Mouse (Mus musculus): ENCODE measurements around the gene Dnaja4.

The Dnaja4 gene

GRCm38 (mm10) chr9:54700174-54700475 is 1.5 kb downstream of the Dnaja4 start:
- DNase-seq = peak; percentile 23

- DNase-seq = no peak
Measured at GRCm38 (mm10) chr9:54700746-54701145, 2.1 kb downstream of the Dnaja4 start.

DNA sequence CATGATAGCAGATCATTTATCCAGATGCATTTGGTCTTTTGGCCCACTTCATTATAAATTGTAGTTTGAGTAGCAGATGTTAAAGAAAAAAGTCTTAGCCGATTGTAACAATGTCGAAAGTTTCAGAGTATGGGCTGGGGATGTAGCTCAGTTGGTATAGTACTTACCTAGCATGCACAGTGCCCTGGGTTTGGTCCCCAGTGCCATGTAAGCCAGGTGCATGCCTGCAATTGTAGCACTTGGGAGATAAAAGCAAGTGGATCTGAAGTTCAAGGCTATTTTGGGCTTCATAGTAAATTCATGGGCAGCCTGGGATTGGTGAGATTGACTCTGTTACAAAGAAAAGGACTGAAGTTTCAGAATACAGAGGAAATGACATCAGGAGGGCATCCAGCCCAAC is 3.9 kb downstream of the Dnaja4 start:
- DNase-seq = no peak

DNA sequence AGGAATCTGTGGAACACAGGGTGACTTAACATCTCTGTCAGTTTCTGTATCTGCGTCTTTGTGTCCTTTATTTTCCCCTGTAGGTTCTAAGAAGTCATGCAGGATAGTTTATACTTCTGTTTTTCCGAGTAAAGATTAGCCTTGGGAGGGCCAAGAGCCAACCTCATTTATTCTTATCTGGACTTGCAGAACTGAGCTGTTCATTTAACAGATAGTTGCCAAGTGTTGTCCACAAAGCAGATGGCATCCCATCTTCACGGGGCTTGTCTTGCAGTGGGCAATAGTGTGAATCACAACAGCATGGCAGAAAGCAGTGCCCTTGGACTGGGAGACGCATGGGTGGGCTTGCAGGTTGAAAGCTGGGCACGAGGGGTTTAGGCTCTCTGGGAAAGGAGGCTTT is 5.7 kb downstream of the Dnaja4 start:
- DNase-seq = no peak

- no peak for DNase-seq
Measured at GRCm38 (mm10) chr9:54705561-54705960, 6.9 kb downstream of the Dnaja4 start.

DNA sequence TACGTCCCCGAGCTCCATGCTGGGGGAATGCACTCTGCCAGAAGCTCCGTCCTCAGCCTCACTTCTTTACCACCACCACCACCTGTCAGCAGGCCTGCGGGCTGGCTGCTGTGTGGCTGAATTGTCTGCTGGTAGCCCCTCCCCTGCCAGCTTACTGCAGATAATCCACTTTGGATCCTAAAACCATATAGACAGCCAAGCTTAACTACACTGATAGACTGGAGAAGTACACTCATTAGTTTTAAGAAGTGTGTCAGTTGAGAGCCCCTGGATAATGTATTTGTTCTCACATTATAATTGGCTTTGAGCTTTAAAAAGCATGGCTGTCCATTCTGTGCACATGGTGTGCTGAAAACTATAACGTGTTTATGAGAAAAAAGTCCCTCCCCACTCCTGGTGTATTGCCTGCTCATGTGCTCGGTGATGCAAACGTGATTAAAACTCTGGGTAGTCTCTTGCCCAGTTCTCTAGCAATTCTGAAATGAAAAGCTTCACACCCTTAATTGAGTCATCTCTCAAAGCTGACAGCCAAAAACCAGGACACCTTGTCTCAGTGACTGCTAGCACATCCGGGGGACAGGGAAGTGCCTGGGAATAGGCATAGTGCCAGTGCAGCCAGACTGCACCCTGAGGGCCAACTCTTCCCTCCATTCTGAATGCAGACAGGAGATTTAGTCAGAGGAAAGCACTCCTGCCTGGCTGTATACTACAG is 8.8 kb downstream of the Dnaja4 start:
- DNase-seq = no peak

DNA sequence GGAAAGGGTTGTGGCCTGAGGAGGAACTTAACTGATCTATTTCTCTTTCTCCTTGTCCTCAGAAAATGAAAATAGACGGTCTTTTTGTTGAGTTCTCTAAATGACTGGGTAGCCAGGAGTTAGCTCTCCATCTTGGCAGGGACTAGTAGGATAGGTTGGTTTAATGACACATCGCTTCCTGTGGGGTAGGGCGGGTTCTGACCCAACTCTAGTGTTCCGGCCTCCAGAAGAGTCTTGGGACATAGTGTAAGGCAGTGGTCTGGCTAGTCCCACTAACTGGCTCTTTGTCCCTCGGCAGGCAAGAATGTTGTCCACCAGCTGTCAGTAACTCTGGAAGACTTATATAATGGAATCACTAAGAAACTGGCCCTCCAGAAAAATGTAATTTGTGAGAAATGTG is 9.4 kb downstream of the Dnaja4 start:
- DNase-seq = no peak

DNA sequence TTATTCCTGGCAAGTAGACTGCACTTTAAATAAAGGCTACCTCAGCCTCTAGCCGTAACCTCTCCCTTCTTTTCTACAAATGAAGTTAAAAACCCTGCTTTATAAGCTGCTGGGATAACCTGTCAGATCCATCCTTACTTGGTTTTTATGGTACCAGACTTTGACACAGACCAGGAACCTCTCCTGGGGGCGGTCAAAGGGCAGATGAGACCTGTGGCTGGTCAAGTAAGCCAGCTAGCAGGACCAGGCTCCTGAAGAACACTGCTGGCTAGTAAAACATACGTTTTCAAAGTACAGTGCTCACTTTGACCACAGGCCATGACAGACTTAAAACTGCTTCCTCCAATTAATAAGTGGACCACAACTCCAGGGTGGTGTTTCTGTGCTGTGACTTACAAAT is 17.1 kb downstream of the Dnaja4 start:
- no peak for DNase-seq

DNA sequence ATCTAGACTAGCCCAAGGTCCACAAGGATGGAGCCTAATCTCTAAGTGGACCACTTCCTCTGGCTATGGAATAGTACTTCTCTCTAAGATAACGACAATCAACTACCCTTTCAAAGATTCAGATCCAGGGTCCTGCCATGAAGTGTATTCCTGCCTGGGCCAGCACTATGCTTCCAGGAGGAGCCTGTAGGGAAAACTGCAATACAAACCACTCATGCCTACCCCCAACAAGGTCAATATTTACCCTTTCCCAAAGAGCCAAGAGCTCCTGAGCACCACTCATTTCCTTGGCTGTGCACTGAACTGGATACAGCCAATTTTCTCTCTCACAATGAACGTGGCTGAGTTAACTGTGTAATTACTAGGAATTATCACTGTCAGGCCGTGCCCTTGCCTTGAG is 18.9 kb downstream of the Dnaja4 start:
- no peak for DNase-seq

DNA sequence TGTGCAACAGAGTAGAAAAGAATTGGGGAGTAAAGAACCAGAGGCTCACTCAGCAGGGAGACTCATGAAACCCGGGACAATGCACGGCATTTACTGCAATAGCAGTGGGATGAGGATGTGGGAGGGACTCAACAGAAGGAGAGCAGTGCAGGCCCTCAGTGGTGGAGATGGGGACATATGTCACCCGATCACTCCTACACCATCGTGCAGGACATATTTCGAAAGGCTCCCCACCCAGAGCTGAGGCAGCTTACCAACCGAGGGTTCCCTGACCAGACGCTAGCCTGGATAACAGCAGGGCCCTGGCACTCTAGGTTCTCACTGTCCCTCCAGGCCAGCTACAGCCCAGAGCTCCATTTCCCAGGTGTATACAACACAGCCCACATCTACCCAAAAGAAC is 23.5 kb downstream of the Dnaja4 start:
- DNase-seq = no peak

DNA sequence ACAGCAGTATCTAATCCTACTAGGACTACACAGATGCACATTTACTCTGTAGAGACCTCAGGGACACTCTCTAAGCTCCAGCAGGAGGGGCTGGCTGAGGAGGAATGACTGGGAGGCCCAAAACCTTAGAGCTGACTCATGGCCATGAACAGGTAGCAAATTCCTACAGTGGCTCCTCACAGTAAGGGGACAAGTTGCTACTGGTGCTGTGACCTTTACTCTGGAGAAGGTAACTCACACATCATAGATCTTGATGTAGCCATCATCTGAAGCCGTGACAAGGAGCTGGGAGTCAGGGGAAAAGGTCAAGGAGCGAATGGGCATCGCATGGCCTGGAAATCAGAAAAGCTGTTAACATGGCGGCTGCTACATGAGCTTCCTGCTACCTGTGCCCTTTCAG is 23.9 kb downstream of the Dnaja4 start:
- DNase-seq = no peak

- no peak for DNase-seq
Measured at GRCm38 (mm10) chr9:54726315-54726714, 27.6 kb downstream of the Dnaja4 start.

DNA sequence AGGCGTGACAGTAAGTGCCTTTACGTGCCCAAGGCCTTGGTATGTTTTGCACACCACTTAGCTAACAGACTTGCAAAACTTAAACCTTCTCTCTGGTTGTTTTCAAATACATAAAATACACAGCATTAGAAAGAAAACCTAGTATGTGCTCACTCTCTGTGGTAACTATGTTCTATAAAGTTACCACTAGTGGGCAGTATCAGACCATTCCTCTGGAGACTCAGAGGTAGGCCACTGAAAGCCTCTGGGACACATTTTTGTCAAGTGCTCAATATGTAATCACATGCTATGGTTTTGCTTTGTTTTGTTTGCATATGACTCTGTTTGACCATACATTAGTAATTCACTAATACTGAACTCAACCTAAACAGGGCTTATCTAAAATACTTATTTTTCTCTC is 33.4 kb downstream of the Dnaja4 start:
- DNase-seq = no peak

DNA sequence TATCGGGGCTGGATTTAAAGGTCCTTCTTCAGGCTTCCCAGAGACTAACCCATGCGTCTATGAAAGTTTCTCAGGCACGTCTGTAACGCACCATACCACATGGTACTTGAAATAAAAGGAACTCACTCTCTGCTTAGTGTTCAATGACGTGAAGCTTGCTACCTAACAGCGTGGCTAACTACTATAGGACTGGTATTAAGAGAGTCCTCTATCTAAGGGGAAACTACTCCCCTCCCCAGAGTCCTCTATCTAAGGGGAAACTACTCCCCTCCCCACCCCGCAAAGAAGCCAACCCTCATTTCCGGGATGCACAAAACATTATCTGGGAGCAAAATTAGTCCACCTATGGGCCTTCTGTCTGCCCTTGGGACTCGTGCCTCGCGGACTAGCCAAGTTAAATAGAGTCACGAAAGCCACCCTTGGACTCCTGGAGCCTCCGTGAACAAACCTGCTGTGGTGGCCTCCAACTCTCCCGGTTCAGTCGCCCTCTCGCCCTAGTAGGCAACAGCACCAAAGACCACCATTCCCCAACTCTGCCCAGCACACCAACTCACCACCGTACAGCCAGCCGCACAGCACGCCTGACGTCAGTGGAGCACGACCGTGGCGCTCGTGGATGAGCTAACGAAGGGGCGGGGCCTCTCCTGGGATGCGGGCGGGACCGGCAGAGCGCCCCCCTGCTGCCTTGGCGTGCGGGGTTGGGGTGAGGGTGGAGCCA is 35.4 kb downstream of the Dnaja4 start, which contains the start of gene Wdr61:
Wdr61 (minus strand) TSS at position 599 of the 718 bp plus-strand sequence.
- peak; percentile 99 for DNase-seq

GRCm38 (mm10) chr9:54734639-54735252 is 36.1 kb downstream of the Dnaja4 start:
- no peak for DNase-seq

- peak; percentile 55 for DNase-seq
Measured at GRCm38 (mm10) chr9:54736284-54736701, 37.6 kb downstream of the Dnaja4 start.

DNA sequence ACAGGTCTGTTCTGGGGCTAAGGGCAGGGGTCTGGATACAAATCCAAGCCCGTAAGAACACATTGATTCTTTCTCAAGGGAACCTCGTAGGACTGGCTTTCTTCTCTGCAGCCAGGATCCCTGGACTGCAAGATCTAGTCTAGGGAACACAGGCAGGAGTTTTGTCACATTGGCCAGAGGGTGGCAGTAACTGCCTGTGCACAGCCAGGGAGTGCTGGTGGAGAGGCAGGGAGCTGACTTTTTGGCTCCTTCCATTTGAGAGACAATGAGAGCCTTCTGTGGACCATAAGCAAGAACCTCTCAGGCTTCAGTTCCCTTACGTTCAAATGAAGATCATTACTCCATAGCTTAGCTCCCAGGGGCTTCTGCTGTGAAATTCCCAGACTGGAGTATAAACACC is 39.7 kb downstream of the Dnaja4 start:
- peak; percentile 54 for DNase-seq

GRCm38 (mm10) chr9:54743891-54744290 is 45.2 kb downstream of the Dnaja4 start:
- no peak for DNase-seq

DNA sequence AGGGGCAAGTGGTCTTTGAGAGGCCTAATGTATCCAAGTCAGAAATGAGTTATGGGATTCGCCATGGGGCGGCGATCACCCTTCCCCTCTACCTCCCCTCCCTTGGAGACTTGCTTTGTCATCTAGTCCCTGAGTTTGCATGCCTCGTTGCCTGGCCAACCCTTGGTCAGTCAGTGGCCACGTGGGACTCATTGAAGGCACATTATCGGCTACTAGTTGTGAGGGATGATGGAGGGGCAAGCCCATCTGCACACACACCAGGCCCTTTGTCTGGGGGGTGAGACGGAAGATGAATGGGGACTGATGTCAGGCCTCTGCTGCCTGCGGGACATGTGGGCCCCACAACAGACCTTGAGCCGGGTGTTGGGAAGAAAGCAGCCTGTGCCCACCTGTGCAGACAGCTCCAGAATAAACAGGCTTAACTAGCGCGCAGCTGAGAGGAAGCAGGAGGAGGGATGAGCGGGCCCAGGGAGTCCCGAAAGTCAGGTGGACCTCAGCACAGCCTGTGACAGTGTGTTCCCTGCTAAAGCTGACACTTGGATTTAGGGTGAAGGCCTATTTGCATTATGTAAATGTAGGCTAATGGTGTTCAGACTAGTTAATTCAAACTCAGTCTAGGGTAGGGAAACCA is 47.2 kb downstream of the Dnaja4 start:
- no peak for DNase-seq

DNA sequence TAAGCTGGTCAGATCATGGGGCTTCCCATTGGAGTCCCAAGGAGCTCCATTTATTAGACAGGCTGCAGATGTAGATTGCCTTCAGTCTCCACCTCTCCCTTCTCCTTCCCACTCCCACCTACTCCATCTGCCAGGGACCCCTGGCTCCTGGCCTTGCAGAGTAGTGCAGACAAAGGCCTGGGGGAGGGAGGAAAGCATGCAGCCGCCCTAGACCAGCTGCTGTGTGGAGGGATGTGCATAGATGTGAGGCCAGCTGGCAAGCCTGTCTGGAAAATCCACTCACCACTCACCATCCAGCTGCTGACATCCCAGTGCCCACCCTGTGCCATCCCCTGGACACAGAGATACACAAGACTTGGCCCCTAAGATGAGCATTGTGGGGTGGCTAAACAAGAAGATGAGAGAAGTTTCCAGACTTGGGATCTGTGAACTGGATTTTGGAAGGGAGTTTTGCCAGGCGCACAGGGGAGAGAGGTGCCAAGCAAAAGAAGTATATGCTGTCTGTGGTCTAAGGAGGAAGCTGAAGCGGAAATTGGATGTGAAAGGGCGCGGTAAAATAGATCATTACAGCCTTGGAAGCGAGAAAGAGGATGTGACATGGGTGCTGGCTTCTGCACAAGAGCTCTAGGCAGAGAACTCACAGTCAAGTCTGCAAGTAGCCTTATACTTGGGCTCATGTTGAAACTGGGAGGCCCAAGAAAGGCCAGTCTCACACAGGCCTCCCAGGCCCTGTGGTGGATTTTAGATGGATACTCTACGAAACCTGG is 51.7 kb downstream of the Dnaja4 start:
- DNase-seq = no peak

DNA sequence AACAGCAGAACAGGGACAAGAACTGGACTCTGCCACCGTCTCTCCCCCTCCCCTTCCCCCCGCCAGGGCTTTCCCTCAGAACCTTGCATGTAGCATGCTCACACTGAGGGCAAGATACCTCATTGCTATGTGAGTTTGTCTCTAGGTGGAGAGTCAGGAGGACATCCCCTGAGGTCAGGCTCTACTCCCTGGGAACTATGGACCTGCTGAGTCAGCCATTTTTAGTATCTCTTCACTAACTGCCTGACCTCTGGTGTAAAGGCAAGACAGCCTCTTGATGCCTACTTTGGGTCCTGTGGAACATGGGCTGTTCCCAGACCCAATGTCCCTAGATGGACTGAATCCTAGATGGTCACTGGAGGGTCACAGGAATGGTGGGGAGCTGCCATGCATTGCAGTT is 53.0 kb downstream of the Dnaja4 start:
- DNase-seq = no peak

DNA sequence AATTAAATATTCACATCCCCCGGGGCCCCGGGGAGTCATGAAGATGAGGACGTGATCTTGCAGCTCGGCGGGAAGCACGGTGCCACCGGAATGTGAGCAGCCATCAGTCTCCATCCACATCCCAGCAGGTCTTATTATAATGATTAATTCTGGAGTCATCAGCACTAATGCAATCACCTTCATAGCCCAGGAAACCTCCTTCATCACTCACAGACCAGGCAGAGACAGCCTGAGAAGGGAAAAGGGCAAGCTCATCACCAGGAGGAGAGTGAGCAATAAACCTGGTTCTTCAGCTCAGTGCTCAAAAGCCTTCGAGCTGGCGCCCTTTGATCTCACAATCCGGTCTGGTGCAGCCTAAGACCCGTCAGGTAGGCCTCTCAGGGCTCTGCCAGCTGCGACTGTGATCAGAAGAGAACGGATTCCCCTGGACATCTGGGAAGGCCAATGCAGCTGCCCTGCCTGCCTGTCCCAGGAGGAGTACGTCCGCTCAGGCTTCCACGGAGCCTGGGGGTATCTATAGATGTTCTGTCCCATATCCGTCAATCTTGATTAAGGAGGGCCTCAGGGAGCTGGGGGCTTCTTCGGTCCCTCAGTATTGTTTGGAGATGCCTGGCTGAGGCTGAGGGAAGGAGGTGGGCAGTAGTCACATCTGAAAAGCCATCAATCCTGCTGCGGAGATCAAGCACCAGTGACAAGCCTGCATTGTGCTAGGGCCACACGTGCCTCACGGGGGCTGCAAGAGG is 53.7 kb downstream of the Dnaja4 start:
- DNase-seq = no peak
